Mouse (Mus musculus): Measurements from ENCODE around the gene Wdtc1.

DNA sequence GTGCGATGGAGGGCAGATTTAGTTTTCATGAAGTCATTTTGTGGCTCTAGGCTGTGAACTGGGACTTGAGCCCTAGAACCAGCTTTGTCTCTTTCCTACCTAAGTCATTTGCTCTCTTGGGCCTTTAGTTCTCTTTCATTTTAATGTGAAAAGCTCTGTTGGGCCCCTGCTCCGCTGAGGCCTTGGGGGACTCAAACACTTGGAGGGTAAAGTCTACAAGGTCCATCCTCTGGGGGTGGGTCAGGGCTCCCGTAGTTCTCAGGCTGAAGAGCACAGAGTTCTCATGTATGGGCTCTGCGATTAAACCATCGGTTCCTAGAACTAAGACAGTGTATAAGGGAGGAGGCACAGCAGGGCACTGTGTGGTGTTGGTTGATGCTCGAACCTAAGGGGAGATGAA lies 27.3 kb upstream of the Wdtc1 start:
- TF ChIP-seq ZKSCAN1 (IDR thresholded peaks at IDR 0.05; ENCODE audit: low read depth, low read length) (no peak), ETS1 (IDR thresholded peaks at IDR 0.05; ENCODE audit: low read depth, low read length) (no peak), EP300 (IDR thresholded peaks at IDR 0.05; ENCODE audit: low read depth in 1 of 2, low read length in 2 of 2) (no peak), MAFK (IDR thresholded peaks at IDR 0.05; ENCODE audit: borderline replicate concordance, low read depth, low read length) (no peak)

All from MEL (cell line).